Mouse (Mus musculus) kidney, adult 11 months (tissue): ENCODE data around the gene Nmnat2.

ENCODE experiments used
- DNase-seq: peaks from one replicate; pipeline ENCODE4 v3.0.0; 2022

Nmnat2 gene

GRCm38 (mm10) chr1:152954821-152955523, at the start of gene Nmnat2:
Gene Nmnat2, plus strand, starts transcription at chr1:152954993.
- DNase-seq, result no peak

GRCm38 (mm10) chr1:152913483-152914460, 41.0 kb upstream of the Nmnat2 start:
- no peak for DNase-seq

- DNase-seq, result no peak
These were observed 39.0 kb upstream of the Nmnat2 start for GRCm38 (mm10) chr1:152915766-152916165.

GRCm38 (mm10) chr1:152916936-152917335, 37.9 kb upstream of the Nmnat2 start:
- DNase-seq, result no peak

GRCm38 (mm10) chr1:152917626-152918025, 37.2 kb upstream of the Nmnat2 start:
- no peak for DNase-seq

GRCm38 (mm10) chr1:152921786-152922185, 33.0 kb upstream of the Nmnat2 start:
- DNase-seq, result no peak

GRCm38 (mm10) chr1:152933962-152934361, 20.8 kb upstream of the Nmnat2 start:
- DNase-seq, result no peak

GRCm38 (mm10) chr1:152935476-152935875, 19.3 kb upstream of the Nmnat2 start:
- DNase-seq, result no peak

GRCm38 (mm10) chr1:152936365-152936764, 18.4 kb upstream of the Nmnat2 start:
- DNase-seq, result no peak

- DNase-seq, result no peak
These were observed 11.8 kb upstream of the Nmnat2 start for GRCm38 (mm10) chr1:152942977-152943376.

GRCm38 (mm10) chr1:152954167-152954566, 626 bp upstream of the Nmnat2 start:
- no peak for DNase-seq

GRCm38 (mm10) chr1:152955564-152956211, 895 bp downstream of the Nmnat2 start:
- no peak for DNase-seq

- DNase-seq, result peak; percentile 27
These were observed 1.4 kb downstream of the Nmnat2 start for GRCm38 (mm10) chr1:152956221-152956620.

GRCm38 (mm10) chr1:152964344-152964743, 9.6 kb downstream of the Nmnat2 start:
- no peak for DNase-seq

- DNase-seq, result no peak
These were observed 11.4 kb downstream of the Nmnat2 start for GRCm38 (mm10) chr1:152966222-152966621.

GRCm38 (mm10) chr1:152966686-152967085, 11.9 kb downstream of the Nmnat2 start:
- no peak for DNase-seq

GRCm38 (mm10) chr1:152969081-152969480, 14.3 kb downstream of the Nmnat2 start:
- DNase-seq, result no peak

GRCm38 (mm10) chr1:152972957-152973356, 18.2 kb downstream of the Nmnat2 start:
- no peak for DNase-seq

GRCm38 (mm10) chr1:152973421-152973820, 18.6 kb downstream of the Nmnat2 start:
- DNase-seq, result no peak

- DNase-seq, result no peak
These were observed 19.1 kb downstream of the Nmnat2 start for GRCm38 (mm10) chr1:152973861-152974260.

GRCm38 (mm10) chr1:152975144-152975543, 20.4 kb downstream of the Nmnat2 start:
- no peak for DNase-seq

GRCm38 (mm10) chr1:152978700-152979099, 23.9 kb downstream of the Nmnat2 start:
- no peak for DNase-seq

- DNase-seq, result no peak
These were observed 28.6 kb downstream of the Nmnat2 start for GRCm38 (mm10) chr1:152983416-152983815.
